Mouse (Mus musculus) ES-E14 (cell line): ENCODE data around the gene Crkl. TPM values are rescaled to one million over a fixed set of nuclear protein-coding genes. Genes with fewer than 3 reads are reported as not detected.
A peak's percentile ranks its signal among the peaks of the same experiment; 100 is the strongest.

Experiments used
- DNase-seq: peaks from one replicate; pipeline ENCODE4 v3.0.0-alpha.2; 2013; ENCODE audit warnings: low read depth, low spot score
- H3K27ac ChIP-seq: 2 replicates; pipeline ENCODE4 v1.5.1; 2012; ENCODE audit warnings: low read depth, mild to moderate bottlenecking, low read length, moderate library complexity, mixed read lengths; ENCODE audit not compliant: poor library complexity, insufficient read depth, severe bottlenecking
- H3K36me3 ChIP-seq: 2 replicates; pipeline ENCODE4 v1.6.1; 2012; ENCODE audit warnings: mild to moderate bottlenecking, low read length, moderate library complexity, mixed read lengths; ENCODE audit not compliant: control insufficient read depth, poor library complexity, insufficient read depth, severe bottlenecking
- H3K4me1 ChIP-seq, 2 experiments: fragments of 150-350 bp in 1 of 2; sonication (generic) in 1 of 2; 2 replicates each; pipeline ENCODE4 v1.6.1; 2012; ENCODE audit warnings: low read length in 2 of 2, mild to moderate bottlenecking in 1 of 2, mixed read lengths in 1 of 2; ENCODE audit not compliant: control insufficient read depth in 2 of 2, insufficient read depth in 2 of 2, poor library complexity in 1 of 2
- H3K4me3 ChIP-seq, 2 experiments: fragments of 150-350 bp in 1 of 2; sonication (generic) in 1 of 2; 2 replicates each; pipeline ENCODE4 v1.5.1; 2012; ENCODE audit warnings: low read length in 2 of 2, low read depth in 1 of 2, mild to moderate bottlenecking in 1 of 2, mixed read lengths in 1 of 2; ENCODE audit not compliant: insufficient read depth in 1 of 2, poor library complexity in 1 of 2, severe bottlenecking in 1 of 2
- H3K9ac ChIP-seq: 2 replicates; pipeline ENCODE4 v1.6.1; 2012; ENCODE audit warnings: low read depth, mild to moderate bottlenecking, low read length, mixed read lengths; ENCODE audit not compliant: poor library complexity, insufficient read depth, severe bottlenecking
- H3K9me3 ChIP-seq: fragments of 150-350 bp; sonication (generic); 2 replicates; pipeline ENCODE4 v1.6.1; 2012; ENCODE audit warnings: low read depth, mild to moderate bottlenecking, low read length; ENCODE audit not compliant: control insufficient read depth, insufficient read depth
- CHD2 ChIP-seq: IDR thresholded peaks from 2 replicates; pipeline ENCODE4 v1.6.1; 2014; ENCODE audit warnings: mild to moderate bottlenecking, low read depth, low read length, inconsistent platforms
- HCFC1 ChIP-seq: IDR thresholded peaks from 2 replicates; pipeline ENCODE4 v1.6.1; 2012; ENCODE audit warnings: low read length, inconsistent platforms, borderline replicate concordance; ENCODE audit not compliant: insufficient read depth
- MAFK ChIP-seq: IDR thresholded peaks from 2 replicates; pipeline ENCODE4 v1.6.1; 2014; ENCODE audit warnings: mild to moderate bottlenecking, low read depth, low read length, inconsistent platforms; ENCODE audit not compliant: insufficient read depth
- ZC3H11A ChIP-seq: IDR thresholded peaks from 2 replicates; pipeline ENCODE4 v1.6.1; 2012; ENCODE audit warnings: low read depth, mild to moderate bottlenecking, inconsistent platforms, low read length, borderline replicate concordance
- ZNF384 ChIP-seq: IDR thresholded peaks from 2 replicates; pipeline ENCODE4 v1.6.1; 2012; ENCODE audit warnings: low read depth, low read length, inconsistent platforms
- in situ Hi-C, 2 experiments: fragments of 600-800 bp; cut with MboI; formaldehyde crosslinking; loops; one replicate each; pipeline ENCODE4 v1.15.1; 2025; ENCODE audit warnings: low sequenced_read_pairs in 2 of 2, inconsistent platforms in 1 of 2; ENCODE audit not compliant: unreplicated experiment in 2 of 2
- total RNA-seq: library from RNA; depleted of rRNA; stranded (reverse); fragments of 300-350 nt; gene quantifications from 2 replicates; pipeline ENCODE4 v1.2.3, GENCODE M21; 2012

Crkl gene
- total RNA-seq, 1 experiment = 28.2 TPM

DNA sequence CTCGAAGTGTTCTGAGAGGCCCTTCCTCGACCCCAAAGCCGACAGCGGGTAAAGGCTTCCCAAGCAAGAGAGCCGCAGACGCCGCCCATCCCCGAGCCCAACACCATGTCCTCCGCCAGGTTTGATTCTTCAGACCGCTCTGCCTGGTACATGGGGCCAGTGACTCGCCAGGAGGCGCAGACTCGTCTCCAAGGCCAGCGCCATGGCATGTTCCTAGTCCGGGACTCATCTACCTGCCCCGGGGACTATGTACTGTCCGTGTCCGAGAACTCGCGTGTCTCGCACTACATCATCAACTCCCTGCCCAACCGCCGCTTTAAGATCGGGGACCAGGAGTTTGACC lies 557 bp downstream of the Crkl start:
- in situ Hi-C loops = no loop called here
- H3K4me1 ChIP-seq = peaks cover 13 to 21% of the 10 kb centered on the region in 2 experiments
- no peaks in the 10 kb centered on the region for H3K9me3 ChIP-seq
- H3K27ac ChIP-seq = peak overlapping the region; percentile 70
- peak overlapping the region; percentile 88 for H3K9ac ChIP-seq
- no peak for TF ChIP-seq ZC3H11A
- TF ChIP-seq MAFK = no peak
- TF ChIP-seq ZNF384 = no peak
- TF ChIP-seq CHD2 = no peak
- TF ChIP-seq HCFC1 = no peak
- H3K36me3 ChIP-seq = peaks cover 2% of the 10 kb centered on the region
- DNase-seq = no peak
- H3K4me3 ChIP-seq = peak overlapping the region; percentile 82 to 96

DNA sequence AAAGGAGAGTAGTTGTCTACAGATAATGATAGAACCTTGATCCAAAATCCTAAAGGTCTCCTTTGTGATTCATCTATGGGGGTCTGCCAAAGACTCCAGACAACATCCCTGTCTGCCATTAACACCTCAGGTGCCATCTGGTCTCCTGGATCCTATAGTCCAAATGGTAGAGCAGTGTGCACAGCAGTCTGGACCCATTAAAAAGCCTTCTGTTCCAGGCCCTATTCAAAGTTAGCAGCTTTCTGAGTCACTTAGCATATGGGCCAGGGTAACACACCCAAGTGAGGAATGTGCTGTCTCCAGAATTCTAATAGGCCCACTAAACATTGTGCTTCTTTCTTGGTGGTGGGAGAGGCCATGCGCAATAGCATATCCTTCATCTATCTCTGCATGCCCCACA lies 5.1 kb downstream of the Crkl start:
- in situ Hi-C loops = no loop called here

DNA sequence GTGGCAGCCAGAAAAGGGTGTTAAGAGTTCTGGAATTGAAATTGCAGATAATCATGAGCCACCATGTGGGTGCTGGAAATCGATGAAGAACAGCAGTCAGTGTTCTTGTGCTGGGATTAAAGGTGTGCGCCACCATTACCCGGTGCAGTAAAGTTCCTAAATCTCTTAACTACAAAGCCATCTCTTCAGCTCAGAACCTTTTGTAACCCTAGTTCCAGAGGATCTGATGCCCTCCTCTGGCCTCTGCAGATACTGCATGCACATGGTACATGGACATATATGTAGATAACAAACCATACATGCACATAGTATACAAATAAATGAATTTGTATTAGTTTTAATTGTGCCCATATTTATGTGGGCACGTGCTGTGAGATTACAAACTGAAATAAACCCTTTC lies 8.5 kb downstream of the Crkl start:
- H3K36me3 ChIP-seq = peaks cover 8% of the 10 kb centered on the region
- no peaks in the 10 kb centered on the region for H3K9me3 ChIP-seq
- H3K9ac ChIP-seq = no peak overlapping the region
- H3K27ac ChIP-seq = no peak overlapping the region
- TF ChIP-seq ZC3H11A (no peak), HCFC1 (no peak), CHD2 (no peak), MAFK (no peak), ZNF384 (no peak)
- no peak for DNase-seq
- in situ Hi-C loops = no loop called here
- no peak overlapping the region for H3K4me3 ChIP-seq
- H3K4me1 ChIP-seq = peaks cover 11 to 13% of the 10 kb centered on the region in 2 experiments

More for the DNA sequence above, 5.1 kb downstream of the Crkl start:
- no peak overlapping the region for H3K9ac ChIP-seq
- H3K36me3 ChIP-seq = peaks cover 6% of the 10 kb centered on the region
- no peak overlapping the region for H3K4me3 ChIP-seq
- TF ChIP-seq ZNF384 (no peak), HCFC1 (no peak), MAFK (no peak), CHD2 (no peak), ZC3H11A (no peak)
- peaks cover 15 to 23% of the 10 kb centered on the region in 2 experiments for H3K4me1 ChIP-seq
- no peak for DNase-seq
- H3K27ac ChIP-seq = peak overlapping the region; percentile 24; the same call in 1 of the 2 replicates
- H3K9me3 ChIP-seq = no peaks in the 10 kb centered on the region

DNA sequence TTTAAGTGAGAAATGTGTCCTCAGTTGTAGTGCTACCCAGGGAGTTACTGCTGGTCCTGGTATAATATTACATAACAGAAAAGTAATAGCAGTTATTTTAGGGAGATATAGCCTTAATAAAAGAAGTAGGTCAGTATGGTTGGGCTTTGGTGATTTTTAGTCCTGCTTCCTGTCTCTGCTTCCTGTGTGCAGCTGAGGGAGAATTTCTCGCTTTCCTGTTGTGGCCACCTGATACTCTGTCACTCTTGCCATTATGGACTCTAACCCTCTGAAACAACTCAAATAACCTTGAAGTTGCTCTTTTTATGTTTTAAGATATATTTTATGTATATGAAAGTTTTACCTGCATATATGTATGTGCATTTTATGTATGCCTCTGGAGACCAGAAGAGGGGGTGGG lies 9.8 kb downstream of the Crkl start:
- no peak for DNase-seq
- no peak for TF ChIP-seq CHD2
- no peak for TF ChIP-seq ZC3H11A
- TF ChIP-seq MAFK = no peak
- no peak for TF ChIP-seq HCFC1
- no peak for TF ChIP-seq ZNF384

DNA sequence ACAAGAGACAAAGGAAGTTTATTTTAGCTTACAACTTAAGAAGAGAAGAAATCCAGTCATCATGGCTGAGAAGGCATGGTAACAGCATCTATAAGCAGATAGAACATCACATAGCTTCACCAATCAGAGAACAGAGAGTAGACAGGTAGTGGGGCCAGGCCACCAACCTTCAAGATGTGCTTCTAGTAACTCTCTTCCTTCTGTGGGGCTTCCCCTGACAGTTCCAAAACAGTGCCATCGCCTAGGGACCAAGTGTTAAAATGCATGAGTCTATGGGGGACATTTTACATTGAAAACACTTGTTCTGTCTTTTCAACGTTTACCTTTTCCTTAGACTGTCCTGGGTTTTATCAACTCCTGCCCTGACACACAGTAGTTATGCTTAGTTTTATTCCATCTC lies 11.4 kb downstream of the Crkl start:
- TF ChIP-seq HCFC1 = no peak
- no peak for TF ChIP-seq ZNF384
- Histone ChIP-seq H3K4me1 (no peaks in the 10 kb centered on the region; a peak in 1 of 4 replicates), H3K27ac (no peak overlapping the region), H3K9ac (no peak overlapping the region), H3K4me3 (no peak overlapping the region), H3K9me3 (no peaks in the 10 kb centered on the region), H3K36me3 (peaks cover 6% of the 10 kb centered on the region; the same call in 1 of the 2 replicates)
- no peak for DNase-seq
- in situ Hi-C loops = no loop called here

More for the DNA sequence above, 9.8 kb downstream of the Crkl start:
- no peaks in the 10 kb centered on the region for H3K9me3 ChIP-seq
- no peak overlapping the region for H3K27ac ChIP-seq
- H3K4me3 ChIP-seq = no peak overlapping the region
- no peak overlapping the region for H3K9ac ChIP-seq
- in situ Hi-C loops = no loop called here
- peaks cover 6% of the 10 kb centered on the region; the same call in 1 of the 2 replicates for H3K36me3 ChIP-seq
- H3K4me1 ChIP-seq = peaks cover 7 to 8% of the 10 kb centered on the region in 2 experiments; a peak in 3 of 4 replicates
